Mouse (Mus musculus) heart, postnatal 0 days (tissue): ENCODE measurements at regions not wholly inside any gene's neighbourhood (a gene's known extent, or its start where the extent isn't known, plus 50 kb on each side); places are given as distances from the start of the nearest gene placed in this dataset.

ENCODE experiments used
- CTCF ChIP-seq: IDR thresholded peaks from 2 replicates; pipeline ENCODE4 v1.5.1; 2016; ENCODE audit warnings: antibody characterized with exemption, control low read depth, low read depth
- EP300 ChIP-seq: IDR thresholded peaks from 2 replicates; pipeline ENCODE4 v1.6.1; 2016; ENCODE audit warnings: antibody characterized with exemption, low read depth

- TF ChIP-seq CTCF: no peak
- TF ChIP-seq EP300: no peak
These were observed 258.3 kb upstream of the Id2 start for GRCm38 (mm10) chr12:25355217-25355616.
